Mouse (Mus musculus) retina, embryonic 14.5 days (tissue): ENCODE measurements at regions not wholly inside any gene's neighbourhood (a gene's known extent, or its start where the extent isn't known, plus 50 kb on each side); places are given as distances from the start of the nearest gene placed in this dataset.
"Not testable (repeated sequence)": the region's sequence is repeated elsewhere in the genome, so short reads cannot be mapped to it uniquely, and the experiment has no call there.

ENCODE experiments used
- DNase-seq: peaks from one replicate; pipeline ENCODE4 v3.0.0-alpha.2; 2015; ENCODE audit warnings: low spot score

DNA sequence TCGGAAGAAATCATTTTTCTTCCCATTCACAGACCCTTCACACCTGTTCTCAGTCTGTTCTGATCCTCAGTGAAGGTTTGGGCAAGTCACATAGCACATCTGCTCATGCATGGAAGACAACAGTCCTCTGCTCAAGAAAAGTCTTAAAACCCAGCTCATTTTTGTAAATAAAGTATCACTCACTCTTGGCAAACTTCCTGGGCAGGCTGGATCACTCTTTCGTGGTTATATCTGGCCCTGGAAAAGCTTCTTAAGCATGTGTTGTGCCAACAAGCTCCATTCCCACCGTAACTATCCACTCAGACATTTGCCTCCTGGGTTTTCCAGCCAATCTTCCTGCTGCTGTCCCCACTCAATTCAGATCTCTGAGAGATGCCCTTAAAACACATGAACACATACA lies 103.2 kb upstream of the Cep85l start:
- DNase-seq: no peak

DNA sequence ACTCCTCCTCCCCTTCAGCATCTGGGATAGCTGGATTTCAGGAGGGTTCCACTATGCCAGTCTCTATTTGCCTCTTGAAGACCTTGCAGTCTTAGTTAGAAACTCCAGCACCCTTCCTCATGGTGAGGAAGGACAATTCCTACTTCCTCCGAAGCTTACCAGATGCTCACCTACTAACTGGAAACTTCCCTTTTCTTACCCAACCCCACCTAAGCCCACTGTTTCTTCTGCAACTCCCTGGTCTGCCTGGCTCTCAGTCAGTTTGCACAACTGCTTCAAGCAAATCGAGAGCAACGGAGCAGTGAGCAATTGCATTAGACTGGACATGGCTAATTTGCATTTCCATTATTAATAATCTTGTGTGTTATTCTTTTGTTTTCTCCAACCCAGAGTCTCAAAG lies 90.5 kb upstream of the Cep85l start:
- DNase-seq: no peak

DNA sequence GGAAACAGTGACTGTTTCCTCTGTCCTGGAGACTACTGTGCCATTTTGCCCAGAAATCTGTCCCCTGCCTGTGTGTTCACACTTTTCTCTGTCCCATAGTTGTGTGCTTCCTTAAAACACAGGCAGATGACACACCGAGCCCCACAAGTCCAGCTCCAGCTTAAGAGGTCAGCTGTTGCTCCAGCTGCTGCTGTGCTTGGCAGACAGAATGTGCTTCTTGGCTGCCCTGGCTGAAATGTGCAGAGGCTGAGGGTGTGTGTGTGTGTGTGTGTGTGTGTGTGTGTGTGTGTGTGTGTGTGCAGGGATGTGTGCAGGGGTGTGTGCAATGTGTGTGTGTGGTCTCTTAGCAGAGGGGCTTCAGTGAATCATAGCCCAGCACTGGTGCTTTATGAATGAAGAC lies 89.9 kb upstream of the Cep85l start:
- no peak for DNase-seq

DNA sequence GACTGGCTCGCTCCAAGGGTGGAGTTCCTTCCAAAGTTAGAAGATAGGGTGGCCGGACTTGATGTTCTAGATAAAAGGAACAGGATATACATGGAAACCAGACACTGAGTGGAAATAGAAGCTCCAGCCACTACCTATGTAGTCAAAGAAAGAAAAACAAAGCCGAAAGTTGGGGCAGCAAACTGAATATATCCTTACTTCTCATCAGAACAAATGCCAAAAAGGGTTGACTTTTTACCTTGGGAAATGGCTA lies 88.5 kb upstream of the Cep85l start:
- no peak for DNase-seq

DNA sequence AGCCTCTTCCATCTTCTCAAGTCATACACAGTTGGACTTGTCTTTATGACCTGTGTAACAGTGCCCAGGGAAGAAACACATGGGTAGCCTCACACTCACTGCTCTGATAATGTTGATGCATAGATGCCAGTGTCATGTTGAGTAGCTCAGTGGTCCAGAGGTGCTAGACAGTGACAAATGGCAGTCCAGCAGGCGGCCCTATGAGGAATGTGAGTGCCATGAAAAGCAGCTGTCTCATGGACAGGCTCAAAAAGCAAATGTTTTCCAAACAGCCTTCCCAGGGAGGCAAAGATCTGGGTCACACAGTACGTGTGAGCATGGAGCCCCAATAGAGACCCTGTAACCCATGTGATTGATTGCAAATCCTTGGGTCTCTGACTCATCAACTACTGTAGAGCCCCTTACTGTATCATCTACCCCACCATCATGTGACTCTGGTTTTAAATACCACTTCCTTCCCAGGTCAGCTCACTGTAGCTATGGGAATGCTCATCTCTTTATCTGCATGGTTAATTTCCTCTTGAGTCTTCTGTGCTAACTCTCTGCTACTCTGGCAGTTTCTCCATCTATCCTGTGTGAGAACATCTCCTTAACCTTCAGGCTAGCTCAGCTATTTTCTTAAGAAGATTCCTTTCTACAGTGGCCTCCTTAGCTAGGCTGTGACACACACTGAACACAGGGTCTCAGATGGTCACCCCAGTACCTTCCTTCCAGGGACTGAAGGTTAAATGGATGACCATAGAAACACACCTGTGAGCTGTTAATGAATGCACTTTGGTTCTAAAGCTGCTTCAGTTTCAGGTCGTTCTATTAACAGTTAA lies 87.9 kb upstream of the Cep85l start:
- no peak for DNase-seq

DNA sequence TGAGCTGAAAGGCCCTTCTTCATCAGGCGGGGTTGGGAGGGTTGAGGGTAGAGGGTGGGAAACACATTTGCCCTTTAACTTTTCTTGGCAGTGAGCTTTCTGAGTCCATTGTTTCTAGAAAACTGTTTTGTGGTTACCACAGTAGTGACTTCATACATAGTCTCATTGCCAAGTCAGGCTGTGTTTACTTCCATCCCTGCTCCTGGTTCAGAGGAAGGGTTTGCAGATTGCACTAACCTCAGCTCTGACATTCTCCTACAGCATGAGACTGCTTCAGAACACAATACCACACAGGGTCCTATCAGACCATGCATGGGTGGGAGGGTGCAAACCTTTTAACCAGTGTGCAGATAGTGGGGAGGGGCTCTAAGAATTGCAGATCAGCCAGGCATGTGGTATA lies 87.1 kb upstream of the Cep85l start:
- DNase-seq: no peak

DNA sequence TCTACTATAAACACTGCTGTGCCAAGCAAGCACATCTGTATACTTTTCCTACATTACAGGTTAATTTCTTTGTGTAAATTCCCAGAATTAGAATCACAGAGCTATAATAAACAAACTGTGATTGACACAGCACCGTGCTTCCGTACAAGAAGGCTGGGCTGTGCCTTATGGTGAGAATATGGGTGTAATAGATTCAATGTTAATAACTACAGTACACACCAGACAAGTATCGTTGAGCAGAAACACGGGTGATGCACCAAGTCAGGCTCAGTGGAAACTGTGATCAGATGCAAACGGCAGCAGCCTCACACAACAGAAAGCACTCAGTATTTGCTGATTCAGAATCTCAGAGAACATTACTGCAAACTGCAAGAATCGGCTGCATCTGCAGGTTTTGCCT lies 86.5 kb upstream of the Cep85l start:
- no peak for DNase-seq

DNA sequence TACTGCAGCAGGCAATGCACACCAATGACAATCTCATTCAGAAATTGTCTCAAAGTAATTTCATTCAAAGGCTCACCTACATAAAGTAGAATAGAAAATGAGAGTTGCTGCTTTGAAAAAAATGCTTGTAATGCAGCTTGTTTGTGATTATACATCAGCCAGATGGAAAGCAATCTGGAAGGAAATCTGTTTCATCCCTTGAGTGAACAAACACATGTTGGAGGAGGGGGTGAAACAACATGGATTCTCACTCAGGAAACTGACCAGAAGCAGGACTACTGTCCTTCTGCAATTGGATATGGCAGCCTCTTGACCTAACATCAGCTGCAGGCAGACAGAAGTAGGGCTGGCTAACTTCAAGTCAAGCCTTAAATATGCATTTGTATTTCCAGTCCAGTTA lies 84.8 kb upstream of the Cep85l start:
- DNase-seq: no peak

DNA sequence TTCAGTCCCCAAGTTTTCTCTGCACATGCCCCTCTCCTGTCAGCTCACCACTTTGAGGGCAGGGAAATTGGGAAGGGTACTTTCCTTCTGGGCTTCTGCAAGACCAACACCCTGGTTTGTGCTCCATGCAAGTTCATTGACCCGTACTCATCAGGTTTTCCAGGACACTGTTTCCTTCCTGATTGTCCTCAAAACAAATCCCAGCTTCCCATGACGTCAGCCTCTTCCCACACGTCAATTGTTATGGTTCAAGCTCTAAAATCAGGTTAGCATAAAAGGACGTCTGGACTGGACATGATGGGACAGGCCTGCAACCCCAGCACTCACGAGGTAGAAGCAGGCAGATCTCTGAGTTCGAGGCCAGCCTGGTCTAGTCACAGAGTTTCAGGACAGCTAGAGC lies 84.3 kb upstream of the Cep85l start:
- DNase-seq: peak; percentile 15

DNA sequence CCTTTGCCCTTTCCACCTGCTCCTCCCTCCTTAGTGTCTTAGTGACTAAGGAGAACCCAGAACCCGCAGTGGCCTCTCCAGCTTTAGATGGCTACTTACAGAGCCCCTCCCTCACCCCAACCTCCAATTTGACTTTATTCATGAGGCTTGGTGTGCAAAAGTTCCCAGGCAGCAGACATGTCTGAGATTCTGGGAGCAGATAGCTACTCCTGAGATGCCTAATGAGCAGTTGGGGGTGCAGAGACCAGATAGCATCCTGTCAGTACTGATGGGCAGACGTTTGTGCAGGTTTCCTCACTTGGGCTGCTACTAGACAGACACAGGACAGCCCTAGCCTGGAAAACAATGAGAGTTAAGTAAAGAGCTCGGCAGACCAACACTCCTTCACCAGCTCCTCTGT lies 83.7 kb upstream of the Cep85l start:
- peak; percentile 15 for DNase-seq

DNA sequence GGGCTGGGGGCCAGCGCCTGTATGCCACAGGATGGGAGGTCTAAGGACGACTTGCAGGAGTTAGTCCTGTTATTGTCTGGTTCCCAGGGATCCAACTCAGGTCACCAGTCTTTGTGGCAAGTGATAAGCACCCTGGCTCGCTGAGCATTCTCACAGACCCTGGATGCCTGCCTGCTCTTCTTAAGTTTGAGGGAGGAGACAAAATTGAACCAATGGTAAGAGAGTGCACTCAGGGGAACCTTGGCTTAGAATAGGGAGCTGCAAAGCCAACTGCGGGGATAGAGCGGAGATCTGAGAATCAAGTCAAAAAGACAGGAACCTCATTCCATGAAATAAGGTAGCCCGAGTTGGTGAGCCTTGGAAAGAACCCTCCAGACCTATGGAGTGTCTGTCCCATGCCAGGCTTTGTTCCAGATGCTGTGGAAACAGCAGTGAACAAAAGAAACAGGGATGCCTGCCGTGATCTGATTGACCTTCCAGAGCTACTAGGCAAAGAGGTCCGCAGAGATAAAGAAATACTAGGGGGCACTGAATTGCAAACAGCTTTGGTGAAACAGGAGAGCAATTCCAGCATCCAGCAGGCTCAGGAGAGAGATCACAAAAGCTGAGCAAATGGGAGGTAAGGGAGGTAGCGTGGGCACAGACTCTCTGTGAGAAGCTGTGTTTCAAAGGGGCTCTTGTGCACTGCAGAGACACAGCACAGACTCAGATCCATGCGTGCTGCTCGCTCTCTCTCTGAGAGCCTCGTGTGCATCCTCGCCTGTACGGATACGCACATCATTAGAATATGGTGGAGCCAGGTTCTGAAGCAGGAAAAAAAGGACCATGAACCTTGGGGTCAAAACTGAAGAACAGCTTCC lies 82.9 kb upstream of the Cep85l start:
- DNase-seq: peak; percentile 24

DNA sequence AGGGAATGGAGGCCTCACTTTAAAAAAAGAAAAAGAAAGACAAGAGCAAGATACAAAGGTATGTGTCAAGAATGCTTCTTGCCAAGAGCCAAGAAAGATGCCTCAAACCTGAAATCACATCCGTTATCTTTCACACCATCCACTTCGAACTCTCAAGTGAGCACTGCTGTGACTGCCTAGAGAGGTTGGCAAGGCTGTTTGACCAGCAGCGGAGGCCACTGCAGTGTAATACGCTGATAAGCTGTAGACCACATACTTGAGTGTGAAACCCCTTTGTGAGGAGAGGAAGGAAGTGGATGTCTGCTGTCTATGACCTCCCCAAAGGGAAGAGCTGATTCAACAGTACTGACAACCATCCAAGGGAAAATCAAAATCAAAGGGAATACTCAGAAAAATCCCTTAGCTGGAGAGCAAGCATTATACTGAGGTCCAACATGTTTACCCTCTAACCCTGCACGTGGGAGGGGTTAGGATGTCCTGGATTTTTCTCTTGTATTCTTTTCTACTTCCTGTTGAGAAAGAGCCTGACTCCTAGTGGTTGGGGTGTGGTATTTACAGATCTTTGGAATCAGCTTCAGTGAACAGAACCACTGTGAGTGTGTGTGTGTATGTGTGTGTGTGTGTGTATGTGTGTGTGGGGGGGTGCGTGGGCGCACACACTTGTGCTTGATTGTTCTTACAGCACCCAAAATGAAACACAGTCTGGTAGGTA lies 81.5 kb upstream of the Cep85l start:
- DNase-seq: peak; percentile 30

DNA sequence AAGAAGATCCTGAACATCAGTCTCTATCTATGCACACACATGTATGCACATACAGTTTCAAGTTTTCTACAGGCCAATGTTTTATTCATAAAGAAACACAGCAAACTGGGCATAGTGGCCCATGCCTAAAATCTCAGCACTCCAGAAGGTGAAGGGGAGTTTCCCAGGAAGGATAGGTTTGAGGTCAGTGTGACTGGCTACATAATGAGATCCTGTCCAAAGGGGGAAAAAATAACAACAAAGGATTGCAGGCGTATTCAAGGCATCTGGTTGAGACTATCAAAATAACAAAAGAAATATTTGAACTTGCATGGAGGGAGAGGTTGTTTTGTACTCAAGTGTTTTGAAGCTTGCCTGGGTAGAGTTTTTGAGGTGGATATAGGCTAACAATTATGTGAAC lies 80.0 kb upstream of the Cep85l start:
- DNase-seq: not testable (repeated sequence)

DNA sequence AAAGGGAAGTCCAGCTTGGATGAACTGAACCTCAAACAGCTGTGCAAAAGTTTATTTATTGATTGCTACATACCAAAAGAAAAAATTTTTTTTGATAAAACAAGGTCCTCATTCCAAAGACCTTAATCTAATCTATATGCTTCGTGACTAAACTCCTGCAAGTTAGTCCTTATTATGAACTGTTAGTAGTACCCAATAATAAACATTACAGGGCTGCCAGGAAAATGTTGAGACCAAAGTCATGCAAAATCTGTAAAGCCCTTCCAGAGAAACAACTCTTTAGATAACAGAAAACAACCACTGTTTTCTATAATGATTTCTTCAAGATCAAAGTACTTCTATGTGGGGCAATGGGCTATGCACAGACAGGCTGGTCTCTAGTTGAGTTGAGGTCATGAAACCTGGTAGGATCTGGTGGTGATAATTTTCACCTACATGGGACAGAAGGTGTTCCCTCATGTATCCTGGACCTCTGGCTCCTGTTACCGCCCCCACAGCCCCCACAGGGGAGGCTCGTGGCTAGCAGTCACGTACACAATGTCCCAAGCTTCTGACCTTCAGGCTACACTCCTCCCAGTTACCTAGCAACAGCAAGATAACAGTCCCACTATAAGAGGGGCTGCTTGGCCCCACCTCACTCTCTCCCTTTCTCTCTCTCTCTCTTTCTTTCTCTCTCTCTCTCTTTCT lies 76.4 kb upstream of the Cep85l start:
- DNase-seq: no peak

DNA sequence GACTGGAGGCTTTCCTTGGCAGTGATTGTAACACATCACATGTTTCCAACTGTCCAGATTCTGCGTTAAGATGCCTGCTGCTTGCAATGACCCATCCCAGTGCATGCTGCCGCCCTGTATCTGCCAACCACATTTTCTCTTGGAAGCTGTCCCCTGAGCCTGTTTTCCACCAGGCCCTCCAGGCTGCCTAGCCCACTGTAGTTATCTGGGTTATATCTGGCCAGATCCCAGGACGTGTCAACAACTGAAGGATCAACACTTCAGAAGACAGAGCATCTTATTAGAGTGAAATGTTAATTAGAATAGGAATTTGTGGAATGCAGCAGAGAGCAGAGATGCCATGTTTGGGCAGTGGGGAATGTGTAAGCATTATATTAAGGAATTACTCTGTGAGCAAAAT lies 65.0 kb upstream of the Cep85l start:
- peak; percentile 15 for DNase-seq

DNA sequence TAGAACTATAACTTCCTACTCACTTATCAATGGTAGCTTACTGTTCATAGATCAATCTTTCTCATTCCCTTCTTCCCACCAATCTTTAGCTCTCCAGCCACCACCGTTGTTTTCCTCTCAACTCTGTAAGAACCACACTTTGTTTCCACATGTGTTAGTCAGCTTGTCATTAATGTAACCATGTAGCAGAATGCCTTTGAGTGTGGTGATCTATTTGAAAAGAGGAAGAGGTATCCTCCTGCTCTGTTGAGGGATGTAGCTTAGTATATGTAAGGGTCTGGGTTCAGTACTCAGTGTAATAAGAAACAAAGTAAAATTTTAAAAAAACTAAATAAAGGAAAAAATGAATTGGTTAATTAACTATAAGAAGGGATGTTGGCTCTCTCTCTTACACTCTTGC lies 63.7 kb upstream of the Cep85l start:
- no peak for DNase-seq

DNA sequence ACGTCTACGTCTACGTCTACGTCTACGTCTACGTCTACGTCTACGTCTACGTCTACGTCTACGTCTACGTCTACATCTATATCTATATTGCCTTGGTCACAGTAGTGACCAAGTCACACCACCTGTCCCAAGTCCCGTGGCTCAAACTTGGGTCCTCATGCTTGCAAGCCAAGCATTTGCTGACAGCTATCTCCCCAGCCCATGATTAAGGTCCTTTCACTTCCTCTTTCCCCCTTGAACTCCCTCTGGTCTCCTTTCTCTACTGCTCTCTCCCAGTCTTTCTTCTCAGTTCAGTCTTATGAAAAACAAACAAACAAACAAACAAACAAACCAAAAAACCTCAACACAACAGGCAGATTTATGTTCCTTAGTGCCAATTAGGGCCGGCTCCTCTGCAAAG lies 63.2 kb upstream of the Cep85l start:
- no peak for DNase-seq

DNA sequence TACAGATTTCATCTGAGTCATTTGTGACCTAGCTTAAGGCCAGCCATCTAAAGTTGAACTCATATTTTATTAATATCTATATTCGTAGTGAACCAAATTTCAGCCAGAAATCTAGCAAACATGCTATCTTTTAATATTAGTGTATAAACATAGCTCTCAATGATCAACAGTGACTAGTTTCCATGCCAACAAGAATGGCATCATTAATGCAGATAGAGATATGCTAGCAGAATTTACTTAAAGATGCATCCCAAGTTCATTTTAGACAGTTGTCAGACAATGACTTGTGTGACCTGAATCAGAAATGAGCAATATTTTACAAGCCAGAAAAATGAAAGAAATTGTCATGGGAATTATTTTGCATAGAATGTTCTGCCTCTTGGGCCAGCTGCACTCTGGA lies 60.5 kb upstream of the Cep85l start:
- DNase-seq: no peak

DNA sequence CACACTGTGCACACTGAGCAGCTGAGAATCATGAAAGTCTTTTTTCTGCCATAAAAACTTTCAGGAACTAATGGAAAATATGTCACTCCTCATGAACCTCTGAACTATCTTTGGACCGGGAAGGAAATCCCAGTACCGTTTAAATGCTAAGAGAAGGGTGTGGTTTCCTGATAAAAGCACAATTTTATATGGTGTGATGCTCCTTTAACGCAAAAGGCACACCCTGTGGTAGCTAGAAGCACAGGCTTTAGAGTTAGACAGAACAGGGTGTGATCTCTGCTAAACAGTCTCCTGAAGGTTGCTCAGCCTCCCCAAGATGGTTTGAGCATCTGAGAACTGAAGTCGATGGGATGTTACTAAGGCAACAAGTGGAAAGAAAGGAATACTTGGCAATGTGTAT lies 58.6 kb upstream of the Cep85l start:
- no peak for DNase-seq

DNA sequence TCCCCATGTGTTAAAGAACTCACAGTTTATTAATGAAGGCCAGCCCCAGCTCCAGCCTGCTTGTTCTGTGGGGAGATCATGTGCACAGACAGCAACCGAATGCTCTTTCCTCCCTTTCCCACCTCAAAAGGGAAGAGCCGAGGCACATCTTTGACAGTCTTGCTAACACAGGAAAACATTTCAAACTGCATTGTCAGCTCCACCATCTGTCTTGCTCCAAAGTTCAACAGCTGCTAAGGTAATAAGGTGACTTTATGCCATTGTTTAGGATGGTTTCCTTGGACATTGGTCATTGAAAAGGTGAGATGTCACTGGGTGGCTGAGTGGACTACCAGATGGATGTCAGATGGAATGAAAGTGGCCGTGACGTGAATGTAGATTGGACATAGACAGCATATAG lies 58.0 kb upstream of the Cep85l start:
- DNase-seq: no peak

DNA sequence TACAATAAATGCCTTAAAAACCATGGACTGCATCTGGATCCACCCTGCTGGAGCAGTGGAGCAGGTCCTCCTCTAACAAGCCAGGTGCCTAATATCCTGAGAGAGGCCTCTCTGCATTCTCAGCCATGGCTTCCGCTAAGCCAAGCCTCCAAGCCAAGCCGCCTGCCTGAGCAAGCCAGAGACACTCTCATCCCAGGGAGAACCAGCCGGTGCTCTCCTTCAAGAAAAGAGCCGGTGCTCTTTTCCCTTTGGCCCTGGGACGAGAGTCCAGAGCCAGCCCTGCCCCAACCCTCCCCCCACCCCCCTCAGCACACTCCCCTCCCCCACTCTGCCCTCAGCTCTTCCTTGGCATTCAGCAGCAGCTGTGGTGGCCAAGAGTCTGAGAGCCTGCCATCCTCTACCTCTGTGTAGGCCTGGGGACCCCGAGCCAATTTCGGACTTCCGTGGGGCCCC lies 56.3 kb upstream of the Cep85l start:
- DNase-seq: no peak

DNA sequence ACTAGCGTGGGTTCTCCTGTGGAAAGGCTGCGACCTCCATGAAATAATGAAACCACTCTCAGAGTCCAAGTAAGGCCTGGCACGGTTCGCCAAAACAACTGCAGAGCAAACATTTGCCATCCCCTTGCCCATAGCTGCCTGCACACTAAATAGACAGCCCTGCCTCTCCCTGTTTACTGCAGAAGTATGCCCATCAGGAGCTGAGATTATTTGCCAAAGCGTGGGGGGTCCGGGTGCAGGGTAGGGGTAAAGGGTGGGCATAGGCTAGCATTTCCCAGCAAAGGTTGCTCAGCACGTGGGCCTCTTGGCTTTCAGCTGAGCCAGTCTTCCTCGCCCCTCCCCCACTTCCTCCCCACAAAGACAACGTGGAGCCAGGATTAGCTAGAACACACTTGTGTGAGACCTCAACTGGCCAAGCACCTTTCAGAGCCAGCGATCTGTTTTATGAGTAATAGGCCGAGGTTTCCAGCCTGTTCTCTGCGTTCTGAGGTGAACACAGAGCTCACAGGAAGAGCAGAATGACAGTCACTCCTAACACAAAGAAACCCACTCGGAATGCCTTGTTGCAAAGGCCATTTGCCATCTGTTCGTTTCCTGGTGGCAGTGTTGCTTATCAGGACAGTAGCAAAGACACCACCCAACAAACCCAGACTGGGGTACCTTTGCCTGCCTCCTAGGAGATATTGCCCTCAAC lies 55.6 kb upstream of the Cep85l start:
- DNase-seq: peak; percentile 48
